Mouse (Mus musculus) intestine, embryonic 16.5 days (tissue): ENCODE data around the gene Supt3. TPM values are rescaled to one million over a fixed set of nuclear protein-coding genes. Genes with fewer than 3 reads are reported as not detected.

Source experiments
- ATAC-seq: fragments of 200-750 bp; cut with Nextera tagmentation; 2 replicates; pipeline ENCODE4 v1.8.0; 2017; ENCODE audit warnings: moderate TSS enrichment, moderate library complexity
- H3K27ac ChIP-seq: fragments of 300-500 bp; sonication (generic); 2 replicates; pipeline ENCODE4 v1.5.1; 2014; ENCODE audit warnings: mild to moderate bottlenecking, low read length
- H3K27me3 ChIP-seq: fragments of 300-500 bp; sonication (generic); replicated peaks from 2 replicates; pipeline ENCODE4 v1.6.1; 2014; ENCODE audit warnings: low read length, control low read depth, mixed read lengths; ENCODE audit not compliant: control insufficient read depth, insufficient read depth
- H3K36me3 ChIP-seq: fragments of 300-500 bp; sonication (generic); 2 replicates; pipeline ENCODE4 v1.6.1; 2014; ENCODE audit warnings: low read length, control low read depth; ENCODE audit not compliant: control insufficient read depth, insufficient read depth
- H3K4me1 ChIP-seq: fragments of 300-500 bp; sonication (generic); 2 replicates; pipeline ENCODE4 v1.6.1; 2014; ENCODE audit warnings: low read length, control low read depth, mixed read lengths; ENCODE audit not compliant: control insufficient read depth, insufficient read depth
- H3K4me2 ChIP-seq: fragments of 300-500 bp; sonication (generic); 2 replicates; pipeline ENCODE4 v1.6.1; 2014; ENCODE audit warnings: low read depth, low read length, control low read depth
- H3K4me3 ChIP-seq: fragments of 300-500 bp; sonication (generic); 2 replicates; pipeline ENCODE4 v1.5.1; 2014; ENCODE audit warnings: mild to moderate bottlenecking, low read length
- H3K9ac ChIP-seq: fragments of 300-500 bp; sonication (generic); 2 replicates; pipeline ENCODE4 v1.6.1; 2014; ENCODE audit warnings: low read depth, low read length
- H3K9me3 ChIP-seq: fragments of 300-500 bp; sonication (generic); 2 replicates; pipeline ENCODE4 v1.6.1; 2016; ENCODE audit warnings: low read length, control low read depth; ENCODE audit not compliant: control insufficient read depth
- WGBS: fragments of 180-500 bp; shearing (Covaris S2); extraction: QIAGEN DNeasy Blood & Tissue Kit; methylation state at CpG from one replicate; pipeline ENCODE4 v1.1.7; 2014; 5-methylcytosine and 5-hydroxymethylcytosine counted together
- polyA plus RNA-seq: library from polyadenylated mRNA; unstranded; fragments of >200 nt; fragmentation: Nextera tagmentation; extraction: Ambion mirVana; gene quantifications from 2 replicates; pipeline ENCODE4 v1.2.1, GENCODE M21; 2015

The Supt3 gene
- polyA plus RNA-seq, 1 experiment from 2014 or later = 15.7 TPM

- Histone ChIP-seq H3K9ac (no peak overlapping the region), H3K4me3 (no peak overlapping the region), H3K4me2 (no peak overlapping the region), H3K27ac (no peak overlapping the region), H3K27me3 (no peaks in the 10 kb centered on the region), H3K36me3 (no peaks in the 10 kb centered on the region), H3K4me1 (no peaks in the 10 kb centered on the region), H3K9me3 (no peaks in the 10 kb centered on the region)
- 92% methylated on average over 2 of the region's 2 CpGs for WGBS
- no peak for ATAC-seq
Observed at GRCm38 (mm10) chr17:44987964-44988363, 211.0 kb downstream of the Supt3 start.

DNA sequence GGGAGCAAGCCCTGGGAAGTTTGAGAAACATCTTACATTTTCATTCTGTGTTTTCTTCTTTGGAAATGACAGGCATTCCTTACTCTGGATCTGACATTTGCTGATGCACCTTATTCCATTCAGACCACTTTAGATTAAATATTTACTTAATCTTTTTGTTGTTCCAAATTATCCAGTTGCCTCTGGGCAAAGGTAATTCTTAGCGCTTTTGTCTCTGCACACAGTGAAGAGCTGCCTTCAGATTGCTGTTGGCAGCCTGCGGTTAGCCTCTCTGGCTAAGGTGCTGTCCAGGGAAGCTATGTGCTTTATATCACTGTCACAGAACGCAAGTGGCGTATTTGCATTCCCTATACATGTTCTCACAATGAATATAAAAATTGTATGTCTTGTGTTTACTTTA is 226.4 kb downstream of the Supt3 start:
- 85% methylated on average over 4 of the region's 4 CpGs for WGBS
- no peak for ATAC-seq
- Histone ChIP-seq H3K4me2 (no peak overlapping the region), H3K9ac (no peak overlapping the region), H3K9me3 (no peaks in the 10 kb centered on the region), H3K4me3 (no peak overlapping the region), H3K27me3 (no peaks in the 10 kb centered on the region), H3K36me3 (no peaks in the 10 kb centered on the region), H3K4me1 (no peaks in the 10 kb centered on the region), H3K27ac (no peak overlapping the region)

DNA sequence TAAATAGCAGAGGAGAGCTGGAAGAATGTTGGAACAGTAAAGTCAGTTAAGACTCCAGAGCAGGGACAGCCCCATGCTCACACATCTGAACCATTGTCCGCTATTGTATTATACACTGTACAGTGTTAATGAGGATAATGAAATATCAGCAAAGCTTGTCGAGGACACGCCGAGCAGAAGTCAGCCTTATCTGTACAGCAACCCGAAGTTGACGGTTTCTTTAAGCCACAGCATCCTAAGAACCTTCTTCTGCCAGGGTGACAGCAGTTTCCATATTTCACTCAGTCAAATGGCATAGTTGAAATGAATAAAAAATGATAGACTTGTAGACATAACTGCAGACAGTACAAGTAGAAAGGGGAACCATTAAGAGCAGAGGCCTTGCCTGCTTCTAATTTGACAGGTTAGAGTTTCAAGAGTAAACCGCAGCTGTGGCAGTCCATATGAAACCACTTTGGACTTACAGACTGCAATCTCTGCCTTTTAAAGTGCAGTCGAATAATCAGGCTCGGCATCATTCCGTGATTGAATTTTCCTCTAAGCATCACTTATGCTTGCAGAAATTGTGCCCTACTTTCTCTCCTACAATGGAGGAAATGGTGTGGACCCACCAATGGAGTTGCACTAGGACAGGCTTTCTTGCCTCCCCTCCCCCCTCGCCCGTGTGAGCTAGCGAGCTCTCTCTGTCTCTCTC is 227.7 kb downstream of the Supt3 start:
- no peaks in the 10 kb centered on the region for H3K27me3 ChIP-seq
- no peak for ATAC-seq
- no peak overlapping the region for H3K4me2 ChIP-seq
- no peak overlapping the region for H3K27ac ChIP-seq
- H3K4me1 ChIP-seq = no peaks in the 10 kb centered on the region
- H3K9ac ChIP-seq = no peak overlapping the region
- no peaks in the 10 kb centered on the region for H3K36me3 ChIP-seq
- H3K4me3 ChIP-seq = no peak overlapping the region
- H3K9me3 ChIP-seq = no peaks in the 10 kb centered on the region
- 91% methylated on average over 13 of the region's 13 CpGs for WGBS

DNA sequence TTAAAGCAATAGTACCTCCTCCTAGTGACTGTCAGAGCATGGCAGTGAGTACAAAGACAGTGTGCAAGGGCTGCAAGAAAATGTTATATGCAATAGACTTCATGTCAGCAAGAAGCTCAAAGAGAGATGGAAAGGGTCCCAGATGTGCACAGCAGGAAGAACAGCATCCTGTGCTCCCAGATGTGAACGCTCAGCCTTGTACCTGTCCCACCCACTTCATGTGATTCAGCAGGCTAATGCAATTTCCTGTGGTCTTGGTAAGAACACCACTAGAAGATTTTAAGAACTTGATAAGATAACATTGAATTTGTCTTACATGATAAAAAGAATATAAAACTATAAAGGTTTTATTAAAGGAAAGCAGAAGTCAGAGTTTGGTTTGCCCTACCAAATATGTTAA is 230.5 kb downstream of the Supt3 start:
- no peaks in the 10 kb centered on the region for H3K36me3 ChIP-seq
- WGBS = 74% methylated on average over 1 of the region's 1 CpGs
- no peaks in the 10 kb centered on the region for H3K4me1 ChIP-seq
- no peak for ATAC-seq
- H3K27ac ChIP-seq = no peak overlapping the region
- H3K9me3 ChIP-seq = no peaks in the 10 kb centered on the region
- H3K9ac ChIP-seq = no peak overlapping the region
- no peaks in the 10 kb centered on the region for H3K27me3 ChIP-seq
- H3K4me3 ChIP-seq = no peak overlapping the region
- no peak overlapping the region for H3K4me2 ChIP-seq

DNA sequence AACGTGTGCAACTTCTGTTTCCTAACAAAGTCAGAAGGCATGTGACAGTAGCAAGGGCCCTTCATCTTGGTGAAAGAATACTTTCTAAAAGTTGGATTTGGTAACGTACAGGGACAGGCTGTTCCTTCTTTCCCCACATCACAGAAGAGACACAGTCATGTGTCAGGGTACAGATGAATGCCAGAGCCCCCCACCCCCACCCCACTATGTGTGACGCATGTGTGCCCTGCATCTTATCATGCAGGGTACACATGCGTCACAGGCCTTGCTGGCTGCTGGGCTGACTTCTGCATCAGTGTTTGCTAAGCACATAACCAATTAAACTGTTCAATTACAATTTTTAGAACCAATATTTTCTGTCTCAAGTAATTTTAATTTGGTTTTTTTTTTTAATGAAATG is 231.7 kb downstream of the Supt3 start:
- WGBS = 53% methylated on average over 4 of the region's 4 CpGs
- no peak for ATAC-seq

GRCm38 (mm10) chr17:45010409-45010808 is 233.5 kb downstream of the Supt3 start:
- no peak overlapping the region for H3K9ac ChIP-seq
- H3K27ac ChIP-seq = no peak overlapping the region
- H3K4me1 ChIP-seq = no peaks in the 10 kb centered on the region
- H3K36me3 ChIP-seq = no peaks in the 10 kb centered on the region
- no peaks in the 10 kb centered on the region for H3K9me3 ChIP-seq
- no peak overlapping the region for H3K4me3 ChIP-seq
- WGBS = 66% methylated on average over 2 of the region's 2 CpGs
- H3K4me2 ChIP-seq = no peak overlapping the region
- no peak for ATAC-seq
- H3K27me3 ChIP-seq = no peaks in the 10 kb centered on the region

More for the DNA sequence above, 231.7 kb downstream of the Supt3 start:
- no peaks in the 10 kb centered on the region for H3K9me3 ChIP-seq
- H3K9ac ChIP-seq = no peak overlapping the region
- no peaks in the 10 kb centered on the region for H3K4me1 ChIP-seq
- no peak overlapping the region for H3K27ac ChIP-seq
- no peak overlapping the region for H3K4me3 ChIP-seq
- no peak overlapping the region for H3K4me2 ChIP-seq
- H3K36me3 ChIP-seq = no peaks in the 10 kb centered on the region
- no peaks in the 10 kb centered on the region for H3K27me3 ChIP-seq

DNA sequence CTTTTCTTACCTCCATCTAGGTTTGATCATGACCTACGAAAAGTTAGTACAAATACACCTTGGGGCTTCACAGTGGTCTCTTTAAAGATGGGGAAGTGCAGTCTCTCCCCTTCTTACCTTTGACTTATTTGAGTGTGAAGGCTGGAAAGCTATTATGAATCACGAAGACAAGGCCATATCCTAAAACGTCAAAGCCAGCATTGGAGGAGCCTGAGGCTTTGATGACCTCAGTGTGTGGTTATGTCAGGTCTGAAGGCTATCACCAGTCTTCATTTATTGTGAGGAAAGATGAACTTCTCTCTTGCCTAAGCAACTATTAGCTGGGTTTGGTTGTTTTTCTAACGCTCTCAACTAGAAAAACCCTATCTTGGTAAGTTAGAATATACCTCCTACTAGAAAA is 239.8 kb downstream of the Supt3 start:
- H3K9me3 ChIP-seq = no peaks in the 10 kb centered on the region
- H3K27ac ChIP-seq = no peak overlapping the region
- whole genome bisulfite sequencing = 89% methylated on average over 4 of the region's 4 CpGs
- no peak overlapping the region for H3K4me2 ChIP-seq
- H3K36me3 ChIP-seq = no peaks in the 10 kb centered on the region
- no peak overlapping the region for H3K4me3 ChIP-seq
- no peak for ATAC-seq
- H3K4me1 ChIP-seq = peaks cover 3% of the 10 kb centered on the region; the same call in 1 of the 2 replicates
- no peaks in the 10 kb centered on the region for H3K27me3 ChIP-seq
- H3K9ac ChIP-seq = no peak overlapping the region

DNA sequence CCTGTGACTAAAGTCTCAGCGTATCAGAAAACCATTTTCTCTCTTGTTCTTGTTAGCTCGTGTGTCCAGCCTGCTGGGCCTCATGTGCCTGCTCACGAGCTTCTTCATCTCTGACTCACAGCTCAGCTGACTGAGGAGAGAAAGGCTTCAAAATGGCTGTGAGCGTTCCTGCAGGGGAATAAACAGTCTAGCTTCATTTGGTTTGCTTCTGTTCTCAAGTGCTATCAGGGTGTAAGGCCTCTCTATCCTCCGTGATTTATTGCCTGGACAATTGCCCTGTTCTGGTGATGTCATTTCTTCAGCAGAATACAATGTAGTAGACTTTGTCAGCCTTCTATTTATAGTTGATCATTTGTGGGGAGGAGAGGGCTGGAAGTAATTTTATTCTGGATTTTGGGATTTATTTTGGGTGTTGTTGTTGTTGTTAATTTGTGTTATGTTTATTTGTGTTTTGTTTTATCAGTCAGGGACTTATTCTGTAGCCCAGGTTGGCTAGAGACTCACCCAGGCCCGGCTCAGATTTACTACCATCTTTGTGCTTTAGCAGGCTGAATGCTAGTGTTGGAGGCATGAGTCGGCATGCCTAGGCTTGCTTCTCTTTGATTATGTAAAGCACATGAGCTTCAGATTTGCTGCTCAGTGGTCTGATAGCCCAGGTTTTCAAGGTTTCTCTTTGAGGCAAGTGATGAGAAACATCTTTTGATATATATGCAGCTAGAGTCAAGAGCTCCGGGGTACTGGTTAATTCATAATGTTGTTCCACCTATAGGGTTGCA is 243.4 kb downstream of the Supt3 start:
- 49% methylated on average over 8 of the region's 8 CpGs for WGBS
- H3K4me3 ChIP-seq = no peak overlapping the region
- no peak overlapping the region for H3K4me2 ChIP-seq
- no peak overlapping the region for H3K27ac ChIP-seq
- peak; percentile 60 for ATAC-seq
- no peaks in the 10 kb centered on the region for H3K36me3 ChIP-seq
- no peak overlapping the region for H3K9ac ChIP-seq
- H3K27me3 ChIP-seq = no peaks in the 10 kb centered on the region
- no peaks in the 10 kb centered on the region for H3K9me3 ChIP-seq
- H3K4me1 ChIP-seq = peaks cover 3% of the 10 kb centered on the region; the same call in 1 of the 2 replicates

- no peaks in the 10 kb centered on the region for H3K36me3 ChIP-seq
- no peaks in the 10 kb centered on the region for H3K9me3 ChIP-seq
- 72% methylated on average over 3 of the region's 3 CpGs for WGBS
- H3K27me3 ChIP-seq = no peaks in the 10 kb centered on the region
- H3K27ac ChIP-seq = no peak overlapping the region
- H3K9ac ChIP-seq = no peak overlapping the region
- no peak for ATAC-seq
- H3K4me3 ChIP-seq = no peak overlapping the region
- H3K4me1 ChIP-seq = no peaks in the 10 kb centered on the region
- no peak overlapping the region for H3K4me2 ChIP-seq
Observed at GRCm38 (mm10) chr17:45028441-45028840, 251.5 kb downstream of the Supt3 start.
